Mouse (Mus musculus): Measurements from ENCODE around the gene Mdga1.
"Not testable (repeated sequence)": the region's sequence is repeated elsewhere in the genome, so short reads cannot be mapped to it uniquely, and the experiment has no call there.

DNA sequence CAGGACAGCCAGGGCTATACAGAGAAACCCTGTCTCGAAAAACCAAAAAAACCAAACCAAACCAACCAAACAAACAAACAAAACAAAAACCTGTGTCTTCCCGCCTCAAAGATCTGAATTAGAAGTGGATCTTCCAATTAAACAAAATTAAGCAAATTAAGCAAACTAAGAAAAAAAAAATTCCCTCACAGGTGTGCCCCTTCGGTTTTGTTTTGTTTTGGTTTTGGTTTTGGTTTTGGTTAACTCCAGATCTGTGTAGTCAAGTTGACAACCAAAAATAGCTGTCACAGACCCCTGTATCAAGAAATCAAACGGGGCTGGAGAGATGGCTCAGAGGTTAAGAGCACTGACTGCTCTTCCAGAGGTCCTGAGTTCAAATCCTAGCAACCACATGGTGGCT lies 188.4 kb downstream of the Mdga1 start:
- not testable (repeated sequence) for TF ChIP-seq CTCF, POLR2A (IDR thresholded peaks at IDR 0.05; ENCODE audit: extremely low read depth, insufficient read depth, low read length)

Measured in cortical plate, adult 2 months (tissue).